Mouse (Mus musculus) heart, adult 2 months (tissue): ENCODE data around the gene Ift88.

Experiments used
- CTCF ChIP-seq: fragments of 200-600 bp; IDR thresholded peaks from 2 replicates; pipeline ENCODE4 v1.8.1; 2022; ENCODE audit warnings: antibody characterized with exemption, mild to moderate bottlenecking, moderate library complexity
- EP300 ChIP-seq: fragments of 200-500 bp; IDR thresholded peaks from 2 replicates; pipeline ENCODE4 v1.6.1; 2011; ENCODE audit warnings: low read depth, low read length, control low read depth; ENCODE audit not compliant: insufficient read depth
- POLR2A ChIP-seq: fragments of 200-500 bp; IDR thresholded peaks from 2 replicates; pipeline ENCODE4 v1.6.1; 2011; ENCODE audit warnings: mild to moderate bottlenecking, low read depth, low read length, control low read depth; ENCODE audit not compliant: insufficient read depth

- no peak for TF ChIP-seq CTCF
- no peak for TF ChIP-seq POLR2A
- no peak for TF ChIP-seq EP300
Observed at GRCm38 (mm10) chr14:57375205-57375604, 48.7 kb upstream of the Ift88 start.
